Mouse (Mus musculus): Measurements from ENCODE around the gene Crabp2. TPM values are rescaled to one million over a fixed set of nuclear protein-coding genes. Genes with fewer than 3 reads are reported as not detected.

The Crabp2 gene
- polyA plus RNA-seq, 1 experiment from 2014 or later: 836 TPM

- H3K4me3 ChIP-seq (ENCODE audit: low read depth, low read length): peak within 1 kb of the TSS; percentile 49
- WGBS: under 1% methylated on average over 44 of the region's 44 CpGs
- ATAC-seq (ENCODE audit: insufficient number of reproducible peaks, low FRiP score, low TSS enrichment, low read depth) (peak; percentile 60; the same call in 1 of the 2 replicates), DNase-seq (ENCODE audit: low spot score) (peak; percentile 86)
- 0 out of 2 replicates have a peak within 1 kb of the TSS, but pooled peaks have one; percentile 36 for H3K27ac ChIP-seq (replicated peaks; ENCODE audit: low read depth, low read length)
- H3K9ac ChIP-seq (ENCODE audit: low read length): peak within 1 kb of the TSS; percentile 55
- no peaks in the 10 kb centered on the region for H3K36me3 ChIP-seq (ENCODE audit: control insufficient read depth, insufficient read depth, low read length)
- H3K9me3 ChIP-seq (ENCODE audit: control insufficient read depth, low read length): no peaks in the 10 kb centered on the region
- H3K4me1 ChIP-seq (ENCODE audit: control insufficient read depth, insufficient read depth, low read length): peaks cover 42% of the 10 kb centered on the region
- peak within 1 kb of the TSS; percentile 96 for H3K4me2 ChIP-seq (ENCODE audit: low read depth, severe bottlenecking)
- peaks cover 19% of the 10 kb centered on the region for H3K27me3 ChIP-seq (ENCODE audit: control insufficient read depth, insufficient read depth, low read length)
Observed at GRCm38 (mm10) chr3:87970939-87971488, 22.5 kb downstream of the Crabp2 start, which contains the start of gene Nes. Gene Nes (plus strand): TSS chr3:87971078.

- Histone ChIP-seq H3K4me2 (ENCODE audit: low read depth, severe bottlenecking) (peak overlapping the region; percentile 96), H3K4me1 (ENCODE audit: control insufficient read depth, insufficient read depth, low read length) (peaks cover 42% of the 10 kb centered on the region), H3K36me3 (ENCODE audit: control insufficient read depth, insufficient read depth, low read length) (no peaks in the 10 kb centered on the region), H3K27me3 (ENCODE audit: control insufficient read depth, insufficient read depth, low read length) (peaks cover 19% of the 10 kb centered on the region), H3K4me3 (ENCODE audit: low read depth, low read length) (peak overlapping the region; percentile 49), H3K9ac (ENCODE audit: low read length) (peak overlapping the region; percentile 55), H3K27ac (replicated peaks; ENCODE audit: low read depth, low read length) (0 out of 2 replicates have a peak overlapping the region, but pooled peaks have one; percentile 36), H3K9me3 (ENCODE audit: control insufficient read depth, low read length) (no peaks in the 10 kb centered on the region)
- ATAC-seq (ENCODE audit: insufficient number of reproducible peaks, low FRiP score, low TSS enrichment, low read depth) (peak; percentile 38; the same call in 1 of the 2 replicates), DNase-seq (ENCODE audit: low spot score) (peak; percentile 42)
- under 1% methylated on average over 60 of the region's 60 CpGs for WGBS
Observed at GRCm38 (mm10) chr3:87971489-87972202, 23.2 kb downstream of the Crabp2 start.

GRCm38 (mm10) chr3:87972203-87972664 lies 23.8 kb downstream of the Crabp2 start:
- 9% methylated on average over 8 of the region's 8 CpGs for WGBS
- ATAC-seq (ENCODE audit: insufficient number of reproducible peaks, low FRiP score, low TSS enrichment, low read depth) (no peak), DNase-seq (ENCODE audit: low spot score) (peak; percentile 54)
- H3K27me3 ChIP-seq (ENCODE audit: control insufficient read depth, insufficient read depth, low read length): peaks cover 19% of the 10 kb centered on the region
- peak overlapping the region; percentile 13; the same call in 1 of the 2 replicates for H3K9ac ChIP-seq (ENCODE audit: low read length)
- no peak overlapping the region for H3K27ac ChIP-seq (replicated peaks; ENCODE audit: low read depth, low read length)
- H3K4me1 ChIP-seq (ENCODE audit: control insufficient read depth, insufficient read depth, low read length): peaks cover 42% of the 10 kb centered on the region
- peak overlapping the region; percentile 49 for H3K4me3 ChIP-seq (ENCODE audit: low read depth, low read length)
- no peaks in the 10 kb centered on the region for H3K9me3 ChIP-seq (ENCODE audit: control insufficient read depth, low read length)
- peak overlapping the region; percentile 96 for H3K4me2 ChIP-seq (ENCODE audit: low read depth, severe bottlenecking)
- H3K36me3 ChIP-seq (ENCODE audit: control insufficient read depth, insufficient read depth, low read length): no peaks in the 10 kb centered on the region

GRCm38 (mm10) chr3:87972776-87973175 lies 24.3 kb downstream of the Crabp2 start:
- peaks cover 19% of the 10 kb centered on the region for H3K27me3 ChIP-seq (ENCODE audit: control insufficient read depth, insufficient read depth, low read length)
- no peaks in the 10 kb centered on the region for H3K9me3 ChIP-seq (ENCODE audit: control insufficient read depth, low read length)
- ATAC-seq (ENCODE audit: insufficient number of reproducible peaks, low FRiP score, low TSS enrichment, low read depth): no peak
- H3K4me1 ChIP-seq (ENCODE audit: control insufficient read depth, insufficient read depth, low read length): peaks cover 42% of the 10 kb centered on the region
- H3K4me3 ChIP-seq (ENCODE audit: low read depth, low read length): peak overlapping the region; percentile 49
- 24% methylated on average over 5 of the region's 5 CpGs for WGBS
- no peak overlapping the region for H3K27ac ChIP-seq (replicated peaks; ENCODE audit: low read depth, low read length)
- DNase-seq (ENCODE audit: low spot score): peak; percentile 40
- H3K4me2 ChIP-seq (ENCODE audit: low read depth, severe bottlenecking): peak overlapping the region; percentile 96
- H3K9ac ChIP-seq (ENCODE audit: low read length): no peak overlapping the region
- H3K36me3 ChIP-seq (ENCODE audit: control insufficient read depth, insufficient read depth, low read length): no peaks in the 10 kb centered on the region

GRCm38 (mm10) chr3:87973593-87974380 lies 25.3 kb downstream of the Crabp2 start:
- Histone ChIP-seq H3K4me1 (ENCODE audit: control insufficient read depth, insufficient read depth, low read length) (peaks cover 42% of the 10 kb centered on the region), H3K9ac (ENCODE audit: low read length) (no peak overlapping the region), H3K4me3 (ENCODE audit: low read depth, low read length) (no peak overlapping the region), H3K27ac (replicated peaks; ENCODE audit: low read depth, low read length) (no peak overlapping the region), H3K36me3 (ENCODE audit: control insufficient read depth, insufficient read depth, low read length) (no peaks in the 10 kb centered on the region), H3K27me3 (ENCODE audit: control insufficient read depth, insufficient read depth, low read length) (peaks cover 19% of the 10 kb centered on the region), H3K4me2 (ENCODE audit: low read depth, severe bottlenecking) (peak overlapping the region; percentile 96; the same call in 1 of the 2 replicates), H3K9me3 (ENCODE audit: control insufficient read depth, low read length) (no peaks in the 10 kb centered on the region)
- no peak for ATAC-seq (ENCODE audit: insufficient number of reproducible peaks, low FRiP score, low TSS enrichment, low read depth)
- no peak for DNase-seq (ENCODE audit: low spot score)
- 35% methylated on average over 14 of the region's 14 CpGs for WGBS

GRCm38 (mm10) chr3:87974381-87974987 lies 26.0 kb downstream of the Crabp2 start:
- no peak for ATAC-seq (ENCODE audit: insufficient number of reproducible peaks, low FRiP score, low TSS enrichment, low read depth)
- Histone ChIP-seq H3K4me2 (ENCODE audit: low read depth, severe bottlenecking) (peak overlapping the region; percentile 3; the same call in 1 of the 2 replicates), H3K4me3 (ENCODE audit: low read depth, low read length) (no peak overlapping the region), H3K4me1 (ENCODE audit: control insufficient read depth, insufficient read depth, low read length) (peaks cover 42% of the 10 kb centered on the region), H3K27me3 (ENCODE audit: control insufficient read depth, insufficient read depth, low read length) (peaks cover 19% of the 10 kb centered on the region), H3K27ac (replicated peaks; ENCODE audit: low read depth, low read length) (no peak overlapping the region), H3K9ac (ENCODE audit: low read length) (no peak overlapping the region), H3K9me3 (ENCODE audit: control insufficient read depth, low read length) (no peaks in the 10 kb centered on the region), H3K36me3 (ENCODE audit: control insufficient read depth, insufficient read depth, low read length) (no peaks in the 10 kb centered on the region)
- 12% methylated on average over 12 of the region's 12 CpGs for WGBS
- DNase-seq (ENCODE audit: low spot score): peak; percentile 32

- peaks cover 23% of the 10 kb centered on the region for H3K4me1 ChIP-seq (ENCODE audit: control insufficient read depth, insufficient read depth, low read length)
- no peak overlapping the region for H3K9ac ChIP-seq (ENCODE audit: low read length)
- no peak overlapping the region for H3K4me2 ChIP-seq (ENCODE audit: low read depth, severe bottlenecking)
- H3K36me3 ChIP-seq (ENCODE audit: control insufficient read depth, insufficient read depth, low read length): no peaks in the 10 kb centered on the region
- 79% methylated on average over 5 of the region's 5 CpGs for WGBS
- no peaks in the 10 kb centered on the region for H3K27me3 ChIP-seq (ENCODE audit: control insufficient read depth, insufficient read depth, low read length)
- H3K27ac ChIP-seq (replicated peaks; ENCODE audit: low read depth, low read length): no peak overlapping the region; the same call in 1 of the 2 replicates
- DNase-seq (ENCODE audit: low spot score) (no peak), ATAC-seq (ENCODE audit: insufficient number of reproducible peaks, low FRiP score, low TSS enrichment, low read depth) (no peak)
- no peak overlapping the region for H3K4me3 ChIP-seq (ENCODE audit: low read depth, low read length)
- no peaks in the 10 kb centered on the region for H3K9me3 ChIP-seq (ENCODE audit: control insufficient read depth, low read length)
Observed at GRCm38 (mm10) chr3:87979493-87979892, 31.0 kb downstream of the Crabp2 start.

GRCm38 (mm10) chr3:87980085-87980484 lies 31.6 kb downstream of the Crabp2 start:
- no peak for DNase-seq (ENCODE audit: low spot score)
- Histone ChIP-seq H3K4me1 (ENCODE audit: control insufficient read depth, insufficient read depth, low read length) (peaks cover 19% of the 10 kb centered on the region), H3K27ac (replicated peaks; ENCODE audit: low read depth, low read length) (no peak overlapping the region; the same call in 1 of the 2 replicates), H3K4me2 (ENCODE audit: low read depth, severe bottlenecking) (no peak overlapping the region), H3K9me3 (ENCODE audit: control insufficient read depth, low read length) (no peaks in the 10 kb centered on the region), H3K4me3 (ENCODE audit: low read depth, low read length) (no peak overlapping the region), H3K27me3 (ENCODE audit: control insufficient read depth, insufficient read depth, low read length) (no peaks in the 10 kb centered on the region), H3K9ac (ENCODE audit: low read length) (no peak overlapping the region), H3K36me3 (ENCODE audit: control insufficient read depth, insufficient read depth, low read length) (no peaks in the 10 kb centered on the region)
- 55% methylated on average over 3 of the region's 3 CpGs for WGBS
- ATAC-seq (ENCODE audit: insufficient number of reproducible peaks, low FRiP score, low TSS enrichment, low read depth): no peak
